Mouse (Mus musculus) CH12.LX (cell line): Measurements from ENCODE around the gene Dyrk4. TPM values are rescaled to one million over a fixed set of nuclear protein-coding genes. Genes with fewer than 3 reads are reported as not detected.
A peak's percentile ranks its signal among the peaks of the same experiment; 100 is the strongest.

Experiments used
- DNase-seq: peaks from one replicate; pipeline ENCODE4 v3.0.0-alpha.2; 2013; ENCODE audit errors: extremely low read depth
- H3K27ac ChIP-seq: 2 replicates; pipeline ENCODE4 v1.5.1; 2012; ENCODE audit warnings: low read depth, mild to moderate bottlenecking, control low read depth, moderate library complexity; ENCODE audit not compliant: insufficient read depth
- H3K27me3 ChIP-seq: replicated peaks from 2 replicates; pipeline ENCODE3; 2012; ENCODE audit warnings: inconsistent platforms
- H3K36me3 ChIP-seq, 2 experiments: replicated peaks in 1 of 2; 2 replicates each; pipeline versions ENCODE3 to v1.6.1; 2012; ENCODE audit warnings: inconsistent platforms in 1 of 2, low read length in 1 of 2, mild to moderate bottlenecking in 1 of 2, mixed read lengths in 1 of 2, moderate library complexity in 1 of 2; ENCODE audit not compliant: control insufficient read depth in 1 of 2, insufficient read depth in 1 of 2
- H3K4me1 ChIP-seq, 2 experiments: 2 replicates each; pipeline ENCODE4 v1.6.1; 2012; ENCODE audit warnings: inconsistent platforms in 1 of 2, moderate library complexity in 1 of 2; ENCODE audit not compliant: insufficient read depth in 2 of 2, control insufficient read depth in 1 of 2
- H3K4me2 ChIP-seq: 2 replicates; pipeline ENCODE4 v1.6.1; 2012; ENCODE audit warnings: low read depth, mild to moderate bottlenecking, control low read depth; ENCODE audit not compliant: poor library complexity, insufficient read depth, severe bottlenecking
- H3K4me3 ChIP-seq, 3 experiments: fragments of 150-350 bp in 1 of 3; sonication (generic) in 1 of 3; replicated peaks in 1 of 3; 2 replicates each; pipeline versions ENCODE3 to v1.5.1; 2011 to 2012; ENCODE audit warnings: low read depth in 2 of 3, low read length in 2 of 3, mild to moderate bottlenecking in 2 of 3, moderate library complexity in 2 of 3, control low read depth in 1 of 3, improper control_type of control experiment in 1 of 3, inconsistent platforms in 1 of 3, mixed read lengths in 1 of 3; ENCODE audit not compliant: poor library complexity in 1 of 3
- H3K79me2 ChIP-seq: replicated peaks from 2 replicates; pipeline ENCODE4 v1.6.1; 2012; ENCODE audit warnings: mild to moderate bottlenecking, moderate library complexity; ENCODE audit not compliant: control insufficient read depth, poor library complexity, insufficient read depth, severe bottlenecking; ENCODE audit errors: extremely low read depth
- H3K9ac ChIP-seq: 2 replicates; pipeline ENCODE4 v1.6.1; 2012; ENCODE audit warnings: low read depth, mild to moderate bottlenecking, control low read depth, moderate library complexity; ENCODE audit not compliant: insufficient read depth
- H3K9me3 ChIP-seq: replicated peaks from 2 replicates; pipeline ENCODE3; 2012; ENCODE audit warnings: low read length, inconsistent platforms, mixed read lengths
- CHD1 ChIP-seq: IDR thresholded peaks from 2 replicates; pipeline ENCODE4 v1.6.1; 2012; ENCODE audit warnings: low read depth, low read length, improper control_type of control experiment, inconsistent platforms
- CHD2 ChIP-seq: IDR thresholded peaks from 2 replicates; pipeline ENCODE4 v1.6.1; 2011; ENCODE audit warnings: low read length, improper control_type of control experiment
- E2F4 ChIP-seq: IDR thresholded peaks from 2 replicates; pipeline ENCODE4 v1.6.1; 2011; ENCODE audit warnings: low read depth, low read length, improper control_type of control experiment; ENCODE audit not compliant: insufficient replicate concordance
- ELF1 ChIP-seq: IDR thresholded peaks from 2 replicates; pipeline ENCODE4 v1.6.1; 2014; ENCODE audit warnings: low read depth, mild to moderate bottlenecking, inconsistent platforms, low read length, improper control_type of control experiment
- ETS1 ChIP-seq: conservative IDR thresholded peaks from 2 replicates; pipeline ENCODE4 v1.6.1; 2012; ENCODE audit warnings: low read depth, mild to moderate bottlenecking, inconsistent platforms, low read length, improper control_type of control experiment, moderate library complexity
- GABPA ChIP-seq: IDR thresholded peaks from 2 replicates; pipeline ENCODE4 v1.6.1; 2012; ENCODE audit warnings: low read depth, low read length, improper control_type of control experiment, inconsistent platforms; ENCODE audit not compliant: insufficient replicate concordance
- HCFC1 ChIP-seq: IDR thresholded peaks from 2 replicates; pipeline ENCODE4 v1.6.1; 2012; ENCODE audit warnings: low read depth, mild to moderate bottlenecking, inconsistent platforms, low read length, improper control_type of control experiment
- IRF4 ChIP-seq: IDR thresholded peaks from 2 replicates; pipeline ENCODE4 v1.6.1; 2014; ENCODE audit warnings: low read depth, mild to moderate bottlenecking, inconsistent platforms, low read length, improper control_type of control experiment
- JUN ChIP-seq: IDR thresholded peaks from 2 replicates; pipeline ENCODE4 v1.6.1; 2011; ENCODE audit warnings: low read depth, mild to moderate bottlenecking, low read length, improper control_type of control experiment, moderate library complexity; ENCODE audit not compliant: insufficient read depth
- JUND ChIP-seq: conservative IDR thresholded peaks from 2 replicates; pipeline ENCODE4 v1.6.1; 2011; ENCODE audit warnings: low read depth, low read length, improper control_type of control experiment
- KAT2A ChIP-seq: IDR thresholded peaks from 2 replicates; pipeline ENCODE4 v1.6.1; 2012; ENCODE audit warnings: low read length, improper control_type of control experiment, inconsistent platforms; ENCODE audit not compliant: insufficient replicate concordance
- MAX ChIP-seq: IDR thresholded peaks from 2 replicates; pipeline ENCODE4 v1.6.1; 2011; ENCODE audit warnings: low read length, improper control_type of control experiment
- MAZ ChIP-seq: IDR thresholded peaks from 2 replicates; pipeline ENCODE4 v1.6.1; 2012; ENCODE audit warnings: low read depth, mild to moderate bottlenecking, inconsistent platforms, low read length, improper control_type of control experiment, moderate library complexity
- MEF2A ChIP-seq: IDR thresholded peaks from 2 replicates; pipeline ENCODE4 v1.6.1; 2014; ENCODE audit warnings: low read depth, mild to moderate bottlenecking, inconsistent platforms, low read length, improper control_type of control experiment, borderline replicate concordance
- NELFE ChIP-seq: IDR thresholded peaks from 2 replicates; pipeline ENCODE4 v1.6.1; 2011; ENCODE audit warnings: low read depth, low read length, improper control_type of control experiment
- NRF1 ChIP-seq: IDR thresholded peaks from 2 replicates; pipeline ENCODE4 v1.6.1; 2014; ENCODE audit warnings: low read depth, mild to moderate bottlenecking, inconsistent platforms, low read length, improper control_type of control experiment, moderate library complexity
- PAX5 ChIP-seq: IDR thresholded peaks from 2 replicates; pipeline ENCODE4 v1.6.1; 2012; ENCODE audit warnings: low read length, inconsistent platforms, mixed read lengths
- RCOR1 ChIP-seq: conservative IDR thresholded peaks from 2 replicates; pipeline ENCODE4 v1.6.1; 2012; ENCODE audit warnings: low read depth, mild to moderate bottlenecking, inconsistent platforms, low read length, improper control_type of control experiment
- SMC3 ChIP-seq: IDR thresholded peaks from 2 replicates; pipeline ENCODE4 v1.6.1; 2011; ENCODE audit warnings: low read depth, low read length, improper control_type of control experiment
- TBP ChIP-seq: conservative IDR thresholded peaks from 2 replicates; pipeline ENCODE4 v1.6.1; 2011; ENCODE audit warnings: low read depth, low read length, improper control_type of control experiment
- TCF12 ChIP-seq: IDR thresholded peaks from 2 replicates; pipeline ENCODE4 v1.6.1; 2014; ENCODE audit warnings: low read depth, mild to moderate bottlenecking, inconsistent platforms, low read length, improper control_type of control experiment
- UBTF ChIP-seq: IDR thresholded peaks from 2 replicates; pipeline ENCODE4 v1.6.1; 2012; ENCODE audit warnings: low read depth, mild to moderate bottlenecking, inconsistent platforms, low read length, improper control_type of control experiment, moderate library complexity
- USF1 ChIP-seq: IDR thresholded peaks from 2 replicates; pipeline ENCODE4 v1.6.1; 2014; ENCODE audit warnings: low read depth, mild to moderate bottlenecking, inconsistent platforms, low read length, improper control_type of control experiment
- ZC3H11A ChIP-seq: IDR thresholded peaks from 2 replicates; pipeline ENCODE4 v1.6.1; 2012; ENCODE audit warnings: low read depth, mild to moderate bottlenecking, inconsistent platforms, low read length, improper control_type of control experiment
- ZMIZ1 ChIP-seq: IDR thresholded peaks from 2 replicates; pipeline ENCODE4 v1.6.1; 2012; ENCODE audit warnings: low read depth, mild to moderate bottlenecking, inconsistent platforms, low read length, improper control_type of control experiment
- ZNF384 ChIP-seq: IDR thresholded peaks from 2 replicates; pipeline ENCODE4 v1.6.1; 2012; ENCODE audit warnings: low read depth, low read length, improper control_type of control experiment, inconsistent platforms
- dilution Hi-C: fragments of 300-500 bp; cut with MboI; formaldehyde crosslinking; loops from 2 replicates; pipeline ENCODE4 v1.14.3; 2020; ENCODE audit warnings: low sequenced_read_pairs; ENCODE audit not compliant: extremely low pct_unique_long_range_greater_than_20kb, extremely low pct_ligation_motif_present
- in situ Hi-C: fragments of 300-500 bp; cut with MboI; formaldehyde crosslinking; loops from 3 replicates; pipeline ENCODE4 v1.14.3; 2019; ENCODE audit warnings: low sequenced_read_pairs, low pct_ligation_motif_present, low pct_unique_long_range_greater_than_20kb, mixed read lengths
- polyA plus RNA-seq: library from polyadenylated mRNA; unstranded; fragments of >175 nt; gene quantifications from 2 replicates; pipeline ENCODE4 v1.2.1, GENCODE M21; 2012; ENCODE audit warnings: low read depth; ENCODE audit not compliant: insufficient read length
- total RNA-seq, 2 experiments: library from RNA; depleted of rRNA; stranded (reverse); fragments of 300-350 nt in 1 of 2; fragments of >200 nt in 1 of 2; gene quantifications; 2 replicates each; pipeline ENCODE4 v1.2.3; 2012 to 2014

Gene Dyrk4
- total and polyA plus RNA-seq, 3 experiments = 7.8 to 30.0 (median 13.1) TPM

GRCm38 (mm10) chr6:126848712-126849704 lies 72.6 kb downstream of the Dyrk4 start, which contains the start of gene Ndufa9 (continued):
- TF ChIP-seq NELFE (peak; percentile 82), TCF12 (peak; percentile 94), JUN (no peak), USF1 (no peak), ZNF384 (no peak), CHD1 (no peak), JUND (no peak), MAZ (no peak), UBTF (no peak), NRF1 (peak; percentile 88), ETS1 (0 out of 2 replicates have a peak, but pooled peaks have one; percentile 28), RCOR1 (no peak), ZMIZ1 (no peak), SMC3 (no peak), GABPA (peak; percentile 66; the same call in 1 of the 2 replicates), KAT2A (peak; percentile 95; the same call in 1 of the 2 replicates), CHD2 (no peak), IRF4 (peak; percentile 83), PAX5 (no peak), TBP (peak; percentile 73)

- H3K4me3 ChIP-seq = no peak overlapping the region
- H3K27ac ChIP-seq = no peak overlapping the region
- no peak overlapping the region for H3K9ac ChIP-seq
- in situ Hi-C loops = no loop called here
- DNase-seq = peak; percentile 26
- no peak for TF ChIP-seq MEF2A
- TF ChIP-seq ZNF384 = no peak
- TF ChIP-seq MAX = no peak
- no peak for TF ChIP-seq RCOR1
- TF ChIP-seq USF1 = no peak
- TF ChIP-seq ELF1 = peak; percentile 34; the same call in 1 of the 2 replicates
- TF ChIP-seq HCFC1 = peak; percentile 37; the same call in 1 of the 2 replicates
- TF ChIP-seq NELFE = no peak
- TF ChIP-seq E2F4 = no peak
- no peak for TF ChIP-seq NRF1
- TF ChIP-seq ZC3H11A = no peak
- no peak for TF ChIP-seq JUN
- no peak for TF ChIP-seq UBTF
- no peak for TF ChIP-seq MAZ
- no peak for TF ChIP-seq CHD1
- no peak for TF ChIP-seq CHD2
- H3K36me3 ChIP-seq = peaks cover 81 to 98% of the 10 kb centered on the region in 2 experiments
- H3K79me2 ChIP-seq = no peaks in the 10 kb centered on the region
- no peak overlapping the region for H3K4me2 ChIP-seq
- peaks cover 0 to 18% of the 10 kb centered on the region in 2 experiments; a peak in 2 of 4 replicates for H3K4me1 ChIP-seq
- no peaks in the 10 kb centered on the region for H3K27me3 ChIP-seq
- H3K9me3 ChIP-seq = no peaks in the 10 kb centered on the region
- dilution Hi-C loops = no loop called here
Measured at GRCm38 (mm10) chr6:126836628-126837027, 85.0 kb downstream of the Dyrk4 start.
